Mouse (Mus musculus): ENCODE measurements around the gene Pi4ka.

GRCm38 (mm10) chr16:17303521-17304245 lies 102.4 kb downstream of the Pi4ka start:
- TF ChIP-seq EP300 (IDR thresholded peaks at IDR 0.05; ENCODE audit: low read depth), result no peak
- TF ChIP-seq CTCF (IDR thresholded peaks at IDR 0.05; ENCODE audit: low read depth), result no peak

All from liver, postnatal 0 days (tissue).